Mouse (Mus musculus): ENCODE data around the gene Ntpcr. TPM values are rescaled to one million over a fixed set of nuclear protein-coding genes. Genes with fewer than 3 reads are reported as not detected.

The Ntpcr gene
- total RNA-seq (2021), result 10 to 100 TPM; 17.4 to 19.3 TPM

- intact Hi-C loops (cut with DNase I), result loop anchor here (10.0 kb wide), 1 partner anchor 155 kb away; no protein-coding TSS in a partner anchor
- no peak for DNase-seq
These were observed at the start of gene Ntpcr for GRCm38 (mm10) chr8:125729746-125730145. Gene Ntpcr, plus strand, starts transcription at chr8:125729963.

GRCm38 (mm10) chr8:125680851-125681408 lies 48.8 kb upstream of the Ntpcr start:
- intact Hi-C loops (cut with DNase I), result no loop called here
- DNase-seq, result no peak

GRCm38 (mm10) chr8:125685216-125685760 lies 44.5 kb upstream of the Ntpcr start:
- intact Hi-C loops (cut with DNase I), result no loop called here
- no peak for DNase-seq

- DNase-seq, result no peak
- intact Hi-C loops (cut with DNase I), result no loop called here
These were observed 43.4 kb upstream of the Ntpcr start for GRCm38 (mm10) chr8:125686221-125686865.

GRCm38 (mm10) chr8:125690166-125690915 lies 39.4 kb upstream of the Ntpcr start:
- intact Hi-C loops (cut with DNase I), result no loop called here
- DNase-seq, result peak; percentile 59

- intact Hi-C loops (cut with DNase I), result no loop called here
- no peak for DNase-seq
These were observed 38.8 kb upstream of the Ntpcr start for GRCm38 (mm10) chr8:125690961-125691360.

- DNase-seq, result peak; percentile 62
- intact Hi-C loops (cut with DNase I), result no loop called here
These were observed 37.3 kb upstream of the Ntpcr start for GRCm38 (mm10) chr8:125692447-125692846.

GRCm38 (mm10) chr8:125693197-125693596 lies 36.6 kb upstream of the Ntpcr start:
- DNase-seq, result no peak
- intact Hi-C loops (cut with DNase I), result no loop called here

- no peak for DNase-seq
- intact Hi-C loops (cut with DNase I), result no loop called here
These were observed 33.8 kb upstream of the Ntpcr start for GRCm38 (mm10) chr8:125695951-125696350.

GRCm38 (mm10) chr8:125699391-125700025 lies 30.3 kb upstream of the Ntpcr start:
- intact Hi-C loops (cut with DNase I), result no loop called here
- no peak for DNase-seq

GRCm38 (mm10) chr8:125700407-125700806 lies 29.4 kb upstream of the Ntpcr start:
- DNase-seq, result no peak
- intact Hi-C loops (cut with DNase I), result no loop called here

GRCm38 (mm10) chr8:125702868-125703473 lies 26.8 kb upstream of the Ntpcr start:
- peak; percentile 17 for DNase-seq
- intact Hi-C loops (cut with DNase I), result no loop called here

- no peak for DNase-seq
These were observed 25.3 kb upstream of the Ntpcr start for GRCm38 (mm10) chr8:125704434-125704833.

GRCm38 (mm10) chr8:125705816-125706215 lies 23.9 kb upstream of the Ntpcr start:
- no peak for DNase-seq
- intact Hi-C loops (cut with DNase I), result no loop called here

More at GRCm38 (mm10) chr8:125704434-125704833, 25.3 kb upstream of the Ntpcr start:
- intact Hi-C loops (cut with DNase I), result no loop called here

- intact Hi-C loops (cut with DNase I), result no loop called here
- DNase-seq, result no peak
These were observed 20.6 kb upstream of the Ntpcr start for GRCm38 (mm10) chr8:125709171-125709570.

GRCm38 (mm10) chr8:125711514-125711913 lies 18.2 kb upstream of the Ntpcr start:
- intact Hi-C loops (cut with DNase I), result no loop called here
- DNase-seq, result no peak

GRCm38 (mm10) chr8:125716211-125716610 lies 13.6 kb upstream of the Ntpcr start:
- DNase-seq, result peak; percentile 50
- intact Hi-C loops (cut with DNase I), result no loop called here

GRCm38 (mm10) chr8:125716613-125717012 lies 13.2 kb upstream of the Ntpcr start:
- intact Hi-C loops (cut with DNase I), result no loop called here
- DNase-seq, result no peak

GRCm38 (mm10) chr8:125718914-125719313 lies 10.8 kb upstream of the Ntpcr start:
- DNase-seq, result no peak
- intact Hi-C loops (cut with DNase I), result no loop called here

GRCm38 (mm10) chr8:125722675-125723074 lies 7.1 kb upstream of the Ntpcr start:
- intact Hi-C loops (cut with DNase I), result no loop called here

GRCm38 (mm10) chr8:125723437-125723836 lies 6.3 kb upstream of the Ntpcr start:
- no peak for DNase-seq
- intact Hi-C loops (cut with DNase I), result no loop called here

More at GRCm38 (mm10) chr8:125722675-125723074, 7.1 kb upstream of the Ntpcr start:
- DNase-seq, result no peak
